Mouse (Mus musculus) embryonic fibroblast, embryonic 13.5 days (primary cell): ENCODE results near the gene Map3k20.

ENCODE experiments used
- CTCF ChIP-seq: IDR thresholded peaks from 2 replicates; pipeline ENCODE4 v1.5.1; 2011; ENCODE audit warnings: mild to moderate bottlenecking, control low read depth, low read length, moderate library complexity, borderline replicate concordance; ENCODE audit not compliant: insufficient read depth
- POLR2A ChIP-seq: IDR thresholded peaks from 2 replicates; pipeline ENCODE4 v1.6.1; 2011; ENCODE audit warnings: low read depth, mild to moderate bottlenecking, control low read depth, low read length, moderate library complexity

- TF ChIP-seq POLR2A (no peak), CTCF (no peak)
Measured at GRCm38 (mm10) chr2:72292573-72292972, 7.1 kb downstream of the Map3k20 start.
